Mouse (Mus musculus) thymus, adult 2 months (tissue): Measurements from ENCODE around the gene Olfr1509. TPM values are rescaled to one million over a fixed set of nuclear protein-coding genes. Genes with fewer than 3 reads are reported as not detected.

Experiments used
- DNase-seq: peaks from one replicate; pipeline ENCODE4 v3.0.0; 2021
- H3K27ac ChIP-seq: fragments of 200-500 bp; 2 replicates; pipeline ENCODE4 v1.5.1; 2012; ENCODE audit warnings: low read length, control low read depth; ENCODE audit not compliant: control insufficient read depth, insufficient read depth
- H3K27me3 ChIP-seq: fragments of 200-500 bp; 2 replicates; pipeline ENCODE4 v1.6.1; 2012; ENCODE audit warnings: mild to moderate bottlenecking, low read length, moderate library complexity, mixed read lengths; ENCODE audit not compliant: control insufficient read depth, insufficient read depth
- H3K36me3 ChIP-seq: fragments of 200-500 bp; 2 replicates; pipeline ENCODE4 v1.6.1; 2012; ENCODE audit warnings: mild to moderate bottlenecking, low read length, moderate library complexity; ENCODE audit not compliant: control insufficient read depth, insufficient read depth
- H3K4me1 ChIP-seq: fragments of 200-500 bp; replicated peaks from 2 replicates; pipeline ENCODE4 v1.6.1; 2012; ENCODE audit warnings: low read length; ENCODE audit not compliant: control insufficient read depth, insufficient read depth
- H3K4me3 ChIP-seq: fragments of 200-500 bp; 2 replicates; pipeline ENCODE4 v1.5.1; 2012; ENCODE audit warnings: mild to moderate bottlenecking, low read length, control low read depth, moderate library complexity; ENCODE audit not compliant: control insufficient read depth, insufficient read depth
- CTCF ChIP-seq: fragments of 200-500 bp; IDR thresholded peaks from 2 replicates; pipeline ENCODE4 v1.5.1; 2012; ENCODE audit warnings: mild to moderate bottlenecking, control low read depth, low read length, moderate library complexity, borderline replicate concordance; ENCODE audit not compliant: control insufficient read depth, poor library complexity, insufficient read depth; ENCODE audit errors: extremely low read depth
- POLR2A ChIP-seq: fragments of 200-500 bp; IDR thresholded peaks from 2 replicates; pipeline ENCODE4 v1.6.1; 2012; ENCODE audit warnings: mild to moderate bottlenecking, low read length, control low read depth, moderate library complexity; ENCODE audit not compliant: control insufficient read depth, poor library complexity, insufficient read depth; ENCODE audit errors: extremely low read depth
- WGBS: fragments of 180-500 bp; shearing (Covaris S2); methylation state at CpG from one replicate; pipeline ENCODE4 v1.1.7; 2018; 5-methylcytosine and 5-hydroxymethylcytosine counted together
- polyA plus RNA-seq: library from polyadenylated mRNA; depleted of rRNA; stranded (reverse); fragments of >200 nt; gene quantifications from 2 replicates; pipeline ENCODE4 v1.2.3, GENCODE M21; 2012; rRNA removed

Gene Olfr1509
- polyA plus RNA-seq, 1 experiment, result not detected

- no peaks in the 10 kb centered on the region for H3K27me3 ChIP-seq
Measured at GRCm38 (mm10) chr14:52465738-52466137, 22.9 kb downstream of the Olfr1509 start.

GRCm38 (mm10) chr14:52467395-52467794, 24.6 kb downstream of the Olfr1509 start, which contains the start of gene Olfr1508:
Gene Olfr1508, minus strand, starts transcription at chr14:52467495.
- WGBS, result 75% methylated on average over 2 of the region's 2 CpGs
- DNase-seq, result no peak

More at GRCm38 (mm10) chr14:52465738-52466137, 22.9 kb downstream of the Olfr1509 start:
- 92% methylated on average over 1 of the region's 1 CpGs for WGBS
- H3K4me1 ChIP-seq, result no peaks in the 10 kb centered on the region
- no peak overlapping the region for H3K27ac ChIP-seq
- DNase-seq, result no peak
- H3K36me3 ChIP-seq, result no peaks in the 10 kb centered on the region
- TF ChIP-seq CTCF (no peak), POLR2A (no peak)
- no peak overlapping the region for H3K4me3 ChIP-seq

GRCm38 (mm10) chr14:52495516-52495915, 52.7 kb downstream of the Olfr1509 start, which contains the start of gene Olfr1507:
Gene Olfr1507, minus strand, starts transcription at chr14:52495749.
- Histone ChIP-seq H3K27me3 (no peaks in the 10 kb centered on the region), H3K27ac (no peak within 1 kb of the TSS), H3K4me1 (peaks cover 7% of the 10 kb centered on the region), H3K36me3 (no peaks in the 10 kb centered on the region), H3K4me3 (no peak within 1 kb of the TSS)
- 17% methylated on average over 4 of the region's 4 CpGs for WGBS
- DNase-seq, result peak; percentile 4
- no peak for TF ChIP-seq CTCF
- no peak for TF ChIP-seq POLR2A

More at GRCm38 (mm10) chr14:52467395-52467794, 24.6 kb downstream of the Olfr1509 start, which contains the start of gene Olfr1508:
- Histone ChIP-seq H3K4me1 (no peaks in the 10 kb centered on the region), H3K36me3 (no peaks in the 10 kb centered on the region), H3K27me3 (no peaks in the 10 kb centered on the region), H3K4me3 (no peak within 1 kb of the TSS), H3K27ac (no peak within 1 kb of the TSS)
- TF ChIP-seq CTCF, result no peak
- TF ChIP-seq POLR2A, result no peak

Other genes starting within 250 kb of the Olfr1509 start
- 19.1 and 22.8 TPM in 2 replicates for gene Supt16, start 245.6 kb upstream of the Olfr1509 start, polyA plus RNA-seq
- gene Chd8, start 185.2 kb upstream of the Olfr1509 start, polyA plus RNA-seq, result 66.6 and 70.2 TPM in 2 replicates
- 73.5 and 96.7 TPM in 2 replicates for gene Tox4, start 163.8 kb upstream of the Olfr1509 start, polyA plus RNA-seq
- gene Rab2b, start 163.4 kb upstream of the Olfr1509 start, polyA plus RNA-seq, result 12.8 and 15.3 TPM in 2 replicates
- gene Mettl3, start 137.9 kb upstream of the Olfr1509 start, polyA plus RNA-seq, result 51.4 and 54.2 TPM in 2 replicates
- 23.3 and 24.7 TPM in 2 replicates for gene Sall2, start 114.2 kb upstream of the Olfr1509 start, polyA plus RNA-seq
- gene Olfr1513, start 86.6 kb upstream of the Olfr1509 start, polyA plus RNA-seq, result not detected in 2 replicates
- 0.04 TPM in 1 of 2 replicates, not detected in the other for gene Olfr1512, start 63.8 kb upstream of the Olfr1509 start, polyA plus RNA-seq
- gene Olfr1511, start 45.6 kb upstream of the Olfr1509 start, polyA plus RNA-seq, result not detected in 2 replicates
- not detected in 2 replicates for gene Olfr1510, start 28.6 kb upstream of the Olfr1509 start, polyA plus RNA-seq
- gene Olfr1508, start 24.5 kb downstream of the Olfr1509 start, polyA plus RNA-seq, result not detected in 2 replicates
- 0.28 and 0.52 TPM in 2 replicates for gene Olfr1507, start 52.8 kb downstream of the Olfr1509 start, polyA plus RNA-seq